Mouse (Mus musculus): Measurements from ENCODE around the gene Krtap16-1. TPM values are rescaled to one million over a fixed set of nuclear protein-coding genes. Genes with fewer than 3 reads are reported as not detected.

Gene Krtap16-1
- total RNA-seq, 2 experiments from 2014 or later: not detected

GRCm38 (mm10) chr11:99965961-99966360, 20.4 kb downstream of the Krtap16-1 start:
- DNase-seq (ENCODE audit: low spot score in 2 of 2): no peak

GRCm38 (mm10) chr11:99964213-99964612, 22.2 kb downstream of the Krtap16-1 start:
- DNase-seq (ENCODE audit: low spot score in 2 of 2): no peak

- DNase-seq (ENCODE audit: low spot score in 2 of 2): no peak
These were observed 38.2 kb downstream of the Krtap16-1 start, which contains the start of gene Krtap9-5 for GRCm38 (mm10) chr11:99948175-99948574. Krtap9-5 (plus strand) TSS chr11:99948475.

GRCm38 (mm10) chr11:99937751-99938264, 48.6 kb downstream of the Krtap16-1 start:
- DNase-seq (ENCODE audit: low spot score in 2 of 2): no peak

- DNase-seq (ENCODE audit: low spot score in 2 of 2): no peak
These were observed 50.4 kb downstream of the Krtap16-1 start, which contains the start of gene Krtap31-2 for GRCm38 (mm10) chr11:99935991-99936390. Krtap31-2 (plus strand) TSS chr11:99936291.

Other genes starting within 250 kb of the Krtap16-1 start
- not detected for gene Gm11595, start 213.7 kb downstream of the Krtap16-1 start, total RNA-seq (2021)
- not detected for gene Krtap4-8, start 205.9 kb downstream of the Krtap16-1 start, total RNA-seq (2021)
- not detected for gene Krtap4-9, start 201.4 kb downstream of the Krtap16-1 start, total RNA-seq (2021)
- not detected for gene Gm11596, start 193.1 kb downstream of the Krtap16-1 start, total RNA-seq (2021)
- gene Gm11569, start 187.7 kb downstream of the Krtap16-1 start, total RNA-seq (2021): not detected
- gene Gm11554, start 182.2 kb downstream of the Krtap16-1 start, total RNA-seq (2021): not detected
- gene Krtap4-13, start 176.7 kb downstream of the Krtap16-1 start, total RNA-seq (2021): not detected
- not detected for gene Gm11564, start 170.9 kb downstream of the Krtap16-1 start, total RNA-seq (2021)
- gene 2300003K06Rik, start 148.5 kb downstream of the Krtap16-1 start, total RNA-seq (2021): not detected
- gene Krtap4-16, start 135.0 kb downstream of the Krtap16-1 start, total RNA-seq (2021): not detected
- gene Gm11568, start 128.7 kb downstream of the Krtap16-1 start, total RNA-seq (2021): not detected
- gene Gm11559, start 122.1 kb downstream of the Krtap16-1 start, total RNA-seq (2021): not detected
- not detected for gene Krtap9-1, start 113.2 kb downstream of the Krtap16-1 start, total RNA-seq (2021)
- not detected for gene Gm11567, start 107.4 kb downstream of the Krtap16-1 start, total RNA-seq (2021)
- not detected for gene Krtap31-1, start 78.7 kb downstream of the Krtap16-1 start, total RNA-seq (2021)
- gene Gm11565, start 71.8 kb downstream of the Krtap16-1 start, total RNA-seq (2021): not detected
- not detected for gene Krtap31-2, start 50.3 kb downstream of the Krtap16-1 start, total RNA-seq (2021)
- not detected for gene Krtap9-5, start 38.1 kb downstream of the Krtap16-1 start, total RNA-seq (2021)
- gene Krtap29-1, start 7.5 kb downstream of the Krtap16-1 start, total RNA-seq (2021): not detected
- not detected for gene Krtap17-1, start 7.4 kb upstream of the Krtap16-1 start, total RNA-seq (2021)
- gene Krt33a, start 29.6 kb upstream of the Krtap16-1 start, total RNA-seq (2021): not detected
- gene Krt33b, start 43.3 kb upstream of the Krtap16-1 start, total RNA-seq (2021): not detected
- gene Krt34, start 55.0 kb upstream of the Krtap16-1 start, total RNA-seq (2021): not detected
- gene Krt31, start 64.0 kb upstream of the Krtap16-1 start, total RNA-seq (2021): not detected
- gene Krt32, start 101.6 kb upstream of the Krtap16-1 start, total RNA-seq (2021): not detected
- gene Krt35, start 109.6 kb upstream of the Krtap16-1 start, total RNA-seq (2021): not detected
- under 1 TPM; 0.43 to 0.51 TPM for gene Krt36, start 119.0 kb upstream of the Krtap16-1 start, total RNA-seq (2021)
- gene Krt13, start 135.0 kb upstream of the Krtap16-1 start, total RNA-seq (2021): not detected
- not detected for gene Krt15, start 149.3 kb upstream of the Krtap16-1 start, total RNA-seq (2021)
- 1 to 10 TPM; 2.2 to 5.9 TPM for gene Krt19, start 162.1 kb upstream of the Krtap16-1 start, total RNA-seq (2021)
- gene Krt9, start 206.6 kb upstream of the Krtap16-1 start, total RNA-seq (2021): not detected
- under 1 TPM in 1 of 2 experiments, not detected in 1; 0.54 TPM for gene Krt14, start 221.0 kb upstream of the Krtap16-1 start, total RNA-seq (2021)